Mouse (Mus musculus) cerebellum, adult 2 months (tissue): Measurements from ENCODE around the gene Fam213b.

Experiments used
- CTCF ChIP-seq: fragments of 200-500 bp; IDR thresholded peaks from 2 replicates; pipeline ENCODE4 v1.5.1; 2011; ENCODE audit warnings: low read depth, mild to moderate bottlenecking, control low read depth, low read length, moderate library complexity, borderline replicate concordance; ENCODE audit not compliant: insufficient read depth
- POLR2A ChIP-seq: fragments of 200-500 bp; IDR thresholded peaks from 2 replicates; pipeline ENCODE4 v1.6.1; 2011; ENCODE audit warnings: low read length, control low read depth, borderline replicate concordance; ENCODE audit not compliant: insufficient read depth

DNA sequence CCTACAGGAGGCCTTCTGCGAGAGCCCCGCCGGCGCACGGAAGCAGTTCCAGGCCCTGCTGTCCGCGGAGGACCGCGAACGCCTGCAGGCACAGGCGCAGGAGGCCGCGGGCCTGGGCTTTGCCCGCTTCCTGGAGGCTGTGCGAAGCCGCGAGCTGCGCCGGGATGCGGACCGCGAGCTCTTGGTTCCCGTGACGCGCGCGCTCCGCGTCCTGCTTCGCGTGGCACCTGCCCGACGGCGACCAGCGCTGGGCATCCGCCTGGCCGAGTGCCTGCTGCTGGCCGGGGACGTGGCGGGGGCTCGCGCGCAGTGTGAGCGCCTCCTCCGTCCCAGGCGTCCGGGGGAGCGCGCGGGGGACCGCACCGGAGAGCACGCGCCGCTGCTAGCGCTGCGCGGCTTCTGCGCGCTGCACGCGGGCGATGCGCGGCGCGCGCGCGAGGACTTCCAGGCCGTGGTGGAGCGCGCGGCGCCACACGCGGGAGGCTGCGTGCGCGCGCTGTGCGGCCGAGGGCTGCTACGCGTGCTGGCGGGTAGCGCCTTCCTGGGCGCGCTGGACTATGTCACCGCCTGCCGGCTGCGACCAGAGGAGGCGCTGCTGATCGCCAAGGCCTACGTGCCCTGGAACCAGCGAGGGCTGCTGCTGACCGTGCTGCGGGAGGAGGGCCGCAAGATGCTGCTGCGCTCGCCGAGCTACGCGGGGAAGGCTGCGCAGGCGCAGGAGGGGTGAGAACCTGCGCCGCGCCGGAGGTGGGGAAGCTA lies 43.0 kb downstream of the Fam213b start:
- TF ChIP-seq CTCF (peak; percentile 68), POLR2A (peak; percentile 78)
